Comparison of ENCODE assay signal across 20 mouse cellular contexts in the genomic region with DNA sequence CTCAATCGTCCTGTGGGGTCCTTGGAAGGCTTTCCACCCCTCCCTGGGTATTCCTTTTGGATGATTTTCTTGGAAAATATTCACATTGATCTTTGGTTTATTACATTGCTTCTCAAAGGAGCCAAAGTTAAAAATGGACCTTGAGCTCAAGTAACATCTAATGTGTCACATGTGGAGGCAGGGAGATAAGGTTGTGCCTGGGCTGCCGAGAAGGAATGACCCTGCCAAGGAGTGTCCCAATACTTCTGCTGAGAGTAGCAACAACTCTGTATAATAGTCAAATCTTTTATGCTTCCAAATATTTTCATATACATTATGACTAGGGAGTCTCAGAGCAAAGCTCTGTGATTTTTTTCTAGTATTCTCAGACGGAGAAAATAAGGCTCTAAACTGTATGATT.
"Had no signal": no experiment of that assay in that cellular context is flagged by ENCODE, and none has a peak within 500 bp of the region (broad histone marks: within the 10 kb centered on the region; RNA-seq: fewer than 3 reads in every experiment).

No protein-coding gene starts in this region.

- H3K36me3 ChIP-seq: heart, embryonic 12.5 days; hindbrain, embryonic 13.5 days; hindbrain, embryonic 15.5 days; limb, embryonic 10.5 days; limb, embryonic 12.5 days; liver, embryonic 13.5 days; liver, embryonic 15.5 days had no signal

- H3K9me3 ChIP-seq: heart, embryonic 12.5 days; hindbrain, embryonic 13.5 days; hindbrain, embryonic 15.5 days; limb, embryonic 10.5 days; limb, embryonic 12.5 days; liver, embryonic 13.5 days; liver, embryonic 15.5 days had no signal

- H3K4me3 ChIP-seq: heart, embryonic 12.5 days; hindbrain, embryonic 13.5 days; hindbrain, embryonic 15.5 days; layer of hippocampus, adult 2 months; left cerebral cortex, adult 2 months; limb, embryonic 10.5 days; limb, embryonic 12.5 days; liver, embryonic 13.5 days; liver, embryonic 15.5 days had no signal

- DNase-seq: forebrain, postnatal 0 days; heart, adult 11 months; heart, postnatal 10 days; kidney, adult 18-20 months; kidney, adult 8-10 months; kidney, postnatal 10 days; kidney, postnatal 25 days; kidney, postnatal 4 days; liver; liver, embryonic 13.5 days had no signal

- H3K27ac ChIP-seq: hindbrain, embryonic 13.5 days; hindbrain, embryonic 15.5 days; hindbrain, postnatal 0 days; layer of hippocampus, adult 2 months; left cerebral cortex, adult 2 months; limb, embryonic 10.5 days; limb, embryonic 12.5 days; liver, embryonic 13.5 days; liver, embryonic 15.5 days had no signal

- ATAC-seq: forebrain, postnatal 0 days; hindbrain, postnatal 0 days had no signal

- H3K9ac ChIP-seq: forebrain, postnatal 0 days; heart, embryonic 12.5 days; hindbrain, embryonic 13.5 days; hindbrain, embryonic 15.5 days; limb, embryonic 12.5 days; liver, embryonic 13.5 days; liver, embryonic 15.5 days had no signal

- H3K4me2 ChIP-seq: heart, embryonic 12.5 days; hindbrain, embryonic 13.5 days; hindbrain, embryonic 15.5 days; limb, embryonic 12.5 days; liver, embryonic 11.5 days; liver, embryonic 13.5 days; liver, embryonic 15.5 days had no signal

- H3K27me3 ChIP-seq: heart, embryonic 12.5 days; hindbrain, embryonic 13.5 days; hindbrain, embryonic 15.5 days; limb, embryonic 12.5 days; liver, embryonic 13.5 days; liver, embryonic 15.5 days had no signal

- H3K4me1 ChIP-seq: heart, embryonic 12.5 days; hindbrain, embryonic 13.5 days; hindbrain, embryonic 15.5 days; limb, embryonic 10.5 days; limb, embryonic 12.5 days; liver, embryonic 13.5 days; liver, embryonic 15.5 days had no signal
